Mouse (Mus musculus) lung, postnatal 0 days (tissue): ENCODE measurements at regions not wholly inside any gene's neighbourhood (a gene's known extent, or its start where the extent isn't known, plus 50 kb on each side); places are given as distances from the start of the nearest gene placed in this dataset.

Experiments used
- CTCF ChIP-seq: IDR thresholded peaks from 2 replicates; pipeline ENCODE4 v1.5.1; 2016; ENCODE audit warnings: antibody characterized with exemption, mild to moderate bottlenecking
- EP300 ChIP-seq: IDR thresholded peaks from 2 replicates; pipeline ENCODE4 v1.6.1; 2016; ENCODE audit warnings: antibody characterized with exemption, mild to moderate bottlenecking, control low read depth

- TF ChIP-seq CTCF = no peak
- no peak for TF ChIP-seq EP300
Measured at GRCm38 (mm10) chr9:51541940-51542339, 213.2 kb upstream of the 1810046K07Rik start.
